Mouse (Mus musculus): ENCODE results near the gene 4931406P16Rik.

GRCm38 (mm10) chr7:34266421-34266820 is 46.9 kb downstream of the 4931406P16Rik start:
- no peak for TF ChIP-seq CTCF (IDR thresholded peaks at IDR 0.05; ENCODE audit: control insufficient read depth, insufficient read depth, insufficient replicate concordance, low read depth, low read length)
- no peak for TF ChIP-seq POLR2A (IDR thresholded peaks at IDR 0.05; ENCODE audit: control insufficient read depth, low read depth, low read length)

Measured in testis, adult 2 months (tissue).